Mouse (Mus musculus) pancreas, adult 10 weeks (tissue): Measurements from ENCODE around the gene Hist1h4c. TPM values are rescaled to one million over a fixed set of nuclear protein-coding genes. Genes with fewer than 3 reads are reported as not detected.

Experiments used
- polyA plus RNA-seq: library from polyadenylated mRNA; stranded (reverse); fragments of 350-450 nt; fragmentation: Illumina TruSeq; extraction: RNeasy Lipid Tissue Mini Kit (QIAGEN cat#74804); gene quantifications from one replicate; pipeline ENCODE4 v1.2.3, GENCODE M21; 2015; ENCODE audit warnings: low read depth, low replicate concordance; ENCODE audit not compliant: insufficient read depth

Gene Hist1h4c
- polyA plus RNA-seq = 2.0 TPM

GRCm38 (mm10) chr13:23698300-23698693 is at the start of gene Hist1h4c:
Hist1h4c (minus strand) TSS chr13:23698454.

GRCm38 (mm10) chr13:23746201-23747080 is 48.2 kb upstream of the Hist1h4c start, which contains the start of gene Hist1h2bb:
Hist1h2bb (plus strand) TSS chr13:23746734.

GRCm38 (mm10) chr13:23745381-23746161 is 47.3 kb upstream of the Hist1h4c start, which contains the start of gene Hist1h3c:
Hist1h3c (minus strand) TSS chr13:23745602.

GRCm38 (mm10) chr13:23738677-23739068 is 40.4 kb upstream of the Hist1h4c start, which contains the start of gene Hist1h1c:
Hist1h1c (plus strand) TSS chr13:23738808.

GRCm38 (mm10) chr13:23710374-23711089 is 12.3 kb upstream of the Hist1h4c start, which contains the start of gene Hfe:
Hfe (minus strand) TSS chr13:23710854.

GRCm38 (mm10) chr13:23695514-23695913 is 2.7 kb downstream of the Hist1h4c start, which contains the start of gene Hist1h1t:
Hist1h1t (plus strand) TSS chr13:23695814.

GRCm38 (mm10) chr13:23683755-23684281 is 14.4 kb downstream of the Hist1h4c start, which contains the start of the genes Hist1h2ac and Hist1h2bc:
Hist1h2ac (minus strand) TSS chr13:23683948.
Hist1h2bc (plus strand) TSS chr13:23684199.

Other genes starting within 250 kb of the Hist1h4c start
- gene Btn1a1, start 232.6 kb downstream of the Hist1h4c start, polyA plus RNA-seq = not detected
- gene Btn2a2, start 209.6 kb downstream of the Hist1h4c start, polyA plus RNA-seq = not detected
- gene Hist1h4h, start 167.4 kb downstream of the Hist1h4c start, polyA plus RNA-seq = 9.1 TPM
- gene Hist1h2af, start 164.5 kb downstream of the Hist1h4c start, polyA plus RNA-seq = not detected
- gene Hist1h3g, start 163.0 kb downstream of the Hist1h4c start, polyA plus RNA-seq = not detected
- not detected for gene Hist1h2bh, start 155.1 kb downstream of the Hist1h4c start, polyA plus RNA-seq
- not detected for gene Hist1h3f, start 154.4 kb downstream of the Hist1h4c start, polyA plus RNA-seq
- not detected for gene Hist1h4f, start 146.8 kb downstream of the Hist1h4c start, polyA plus RNA-seq
- 0.48 TPM for gene Hist1h1d, start 145.2 kb downstream of the Hist1h4c start, polyA plus RNA-seq
- not detected for gene Hist1h3e, start 136.1 kb downstream of the Hist1h4c start, polyA plus RNA-seq
- gene Hist1h2ae, start 127.2 kb downstream of the Hist1h4c start, polyA plus RNA-seq = not detected
- not detected for gene Hist1h2bg, start 127.1 kb downstream of the Hist1h4c start, polyA plus RNA-seq
- not detected for gene Hist1h2bf, start 124.3 kb downstream of the Hist1h4c start, polyA plus RNA-seq
- gene Hist1h2ad, start 124.1 kb downstream of the Hist1h4c start, polyA plus RNA-seq = not detected
- gene Hist1h3d, start 122.7 kb downstream of the Hist1h4c start, polyA plus RNA-seq = not detected
- not detected for gene Hist1h4d, start 116.9 kb downstream of the Hist1h4c start, polyA plus RNA-seq
- 1.9 TPM for gene Hist1h2be, start 77.3 kb downstream of the Hist1h4c start, polyA plus RNA-seq
- gene Hist1h1e, start 75.9 kb downstream of the Hist1h4c start, polyA plus RNA-seq = 0.70 TPM
- 0.33 TPM for gene Hist1h2ac, start 14.5 kb downstream of the Hist1h4c start, polyA plus RNA-seq
- gene Hist1h2bc, start 14.3 kb downstream of the Hist1h4c start, polyA plus RNA-seq = 37.3 TPM
- not detected for gene Hist1h1t, start 2.6 kb downstream of the Hist1h4c start, polyA plus RNA-seq
- gene Hfe, start 12.4 kb upstream of the Hist1h4c start, polyA plus RNA-seq = 11.9 TPM
- 18.7 TPM for gene Hist1h1c, start 40.4 kb upstream of the Hist1h4c start, polyA plus RNA-seq
- gene Hist1h3c, start 47.1 kb upstream of the Hist1h4c start, polyA plus RNA-seq = not detected
- not detected for gene Hist1h2bb, start 48.3 kb upstream of the Hist1h4c start, polyA plus RNA-seq
- gene Hist1h2ab, start 52.7 kb upstream of the Hist1h4c start, polyA plus RNA-seq = not detected
- gene Hist1h3b, start 53.8 kb upstream of the Hist1h4c start, polyA plus RNA-seq = not detected
- gene Hist1h4b, start 58.6 kb upstream of the Hist1h4c start, polyA plus RNA-seq = not detected
- gene Hist1h4a, start 62.8 kb upstream of the Hist1h4c start, polyA plus RNA-seq = not detected
- gene Hist1h3a, start 63.9 kb upstream of the Hist1h4c start, polyA plus RNA-seq = not detected
- not detected for gene Hist1h1a, start 65.2 kb upstream of the Hist1h4c start, polyA plus RNA-seq
- not detected for gene Trim38, start 71.5 kb upstream of the Hist1h4c start, polyA plus RNA-seq
- not detected for gene Slc17a2, start 108.5 kb upstream of the Hist1h4c start, polyA plus RNA-seq
- not detected for gene Slc17a3, start 141.0 kb upstream of the Hist1h4c start, polyA plus RNA-seq
- not detected for gene Slc17a1, start 169.3 kb upstream of the Hist1h4c start, polyA plus RNA-seq
- gene Slc17a4, start 216.6 kb upstream of the Hist1h4c start, polyA plus RNA-seq = 0.26 TPM
- not detected for gene Hist1h2ba, start 235.7 kb upstream of the Hist1h4c start, polyA plus RNA-seq
- not detected for gene Hist1h2aa, start 236.0 kb upstream of the Hist1h4c start, polyA plus RNA-seq